Mouse (Mus musculus): ENCODE results near the gene Shq1. TPM values are rescaled to one million over a fixed set of nuclear protein-coding genes. Genes with fewer than 3 reads are reported as not detected.

Gene Shq1
- polyA plus RNA-seq, 1 experiment from 2014 or later = 14.2 TPM

GRCm38 (mm10) chr6:100542154-100542997, 128.6 kb downstream of the Shq1 start:
- whole genome bisulfite sequencing = 59% methylated on average over 15 of the region's 15 CpGs
- Histone ChIP-seq H3K9ac (ENCODE audit: low read length) (no peak overlapping the region), H3K9me3 (replicated peaks; ENCODE audit: control insufficient read depth, low read length) (no peaks in the 10 kb centered on the region), H3K4me3 (ENCODE audit: low read depth, low read length) (no peak overlapping the region), H3K27me3 (replicated peaks; ENCODE audit: control insufficient read depth, insufficient read depth, low read length) (no peaks in the 10 kb centered on the region), H3K4me1 (ENCODE audit: control insufficient read depth, insufficient read depth, low read length) (peaks cover 3% of the 10 kb centered on the region; the same call in 1 of the 2 replicates), H3K27ac (ENCODE audit: low read depth, low read length) (no peak overlapping the region), H3K36me3 (ENCODE audit: control insufficient read depth, insufficient read depth, low read length) (no peaks in the 10 kb centered on the region), H3K4me2 (ENCODE audit: low read length) (no peak overlapping the region)
- DNase-seq (ENCODE audit: low spot score) = no peak
- no peak for ATAC-seq

GRCm38 (mm10) chr6:100539698-100540097, 131.3 kb downstream of the Shq1 start:
- H3K27ac ChIP-seq (ENCODE audit: low read depth, low read length) = no peak overlapping the region
- no peak overlapping the region for H3K9ac ChIP-seq (ENCODE audit: low read length)
- no peaks in the 10 kb centered on the region for H3K27me3 ChIP-seq (replicated peaks; ENCODE audit: control insufficient read depth, insufficient read depth, low read length)
- H3K4me3 ChIP-seq (ENCODE audit: low read depth, low read length) = no peak overlapping the region
- DNase-seq (ENCODE audit: low spot score) = no peak
- no peak for ATAC-seq
- H3K4me1 ChIP-seq (ENCODE audit: control insufficient read depth, insufficient read depth, low read length) = peaks cover 3% of the 10 kb centered on the region; the same call in 1 of the 2 replicates
- H3K36me3 ChIP-seq (ENCODE audit: control insufficient read depth, insufficient read depth, low read length) = no peaks in the 10 kb centered on the region
- H3K9me3 ChIP-seq (replicated peaks; ENCODE audit: control insufficient read depth, low read length) = no peaks in the 10 kb centered on the region
- 35% methylated on average over 4 of the region's 4 CpGs for WGBS
- H3K4me2 ChIP-seq (ENCODE audit: low read length) = no peak overlapping the region

- 60% methylated on average over 7 of the region's 7 CpGs for WGBS
- Histone ChIP-seq H3K36me3 (ENCODE audit: control insufficient read depth, insufficient read depth, low read length) (no peaks in the 10 kb centered on the region), H3K9me3 (replicated peaks; ENCODE audit: control insufficient read depth, low read length) (no peaks in the 10 kb centered on the region), H3K4me1 (ENCODE audit: control insufficient read depth, insufficient read depth, low read length) (peaks cover 3% of the 10 kb centered on the region; the same call in 1 of the 2 replicates), H3K4me3 (ENCODE audit: low read depth, low read length) (no peak overlapping the region), H3K9ac (ENCODE audit: low read length) (no peak overlapping the region), H3K27me3 (replicated peaks; ENCODE audit: control insufficient read depth, insufficient read depth, low read length) (no peaks in the 10 kb centered on the region), H3K4me2 (ENCODE audit: low read length) (no peak overlapping the region), H3K27ac (ENCODE audit: low read depth, low read length) (no peak overlapping the region)
- ATAC-seq (no peak), DNase-seq (ENCODE audit: low spot score) (no peak)
These were observed 132.4 kb downstream of the Shq1 start for GRCm38 (mm10) chr6:100538570-100538969.

GRCm38 (mm10) chr6:100537987-100538386, 133.0 kb downstream of the Shq1 start:
- no peaks in the 10 kb centered on the region for H3K27me3 ChIP-seq (replicated peaks; ENCODE audit: control insufficient read depth, insufficient read depth, low read length)
- no peaks in the 10 kb centered on the region for H3K36me3 ChIP-seq (ENCODE audit: control insufficient read depth, insufficient read depth, low read length)
- no peaks in the 10 kb centered on the region for H3K9me3 ChIP-seq (replicated peaks; ENCODE audit: control insufficient read depth, low read length)
- no peak for ATAC-seq
- no peak overlapping the region for H3K4me3 ChIP-seq (ENCODE audit: low read depth, low read length)
- no peak overlapping the region for H3K9ac ChIP-seq (ENCODE audit: low read length)
- WGBS = 88% methylated on average over 6 of the region's 6 CpGs
- peaks cover 3% of the 10 kb centered on the region; the same call in 1 of the 2 replicates for H3K4me1 ChIP-seq (ENCODE audit: control insufficient read depth, insufficient read depth, low read length)
- DNase-seq (ENCODE audit: low spot score) = no peak
- no peak overlapping the region for H3K27ac ChIP-seq (ENCODE audit: low read depth, low read length)
- no peak overlapping the region for H3K4me2 ChIP-seq (ENCODE audit: low read length)

- DNase-seq (ENCODE audit: low spot score) (no peak), ATAC-seq (no peak)
These were observed 133.9 kb downstream of the Shq1 start for GRCm38 (mm10) chr6:100537042-100537441.

GRCm38 (mm10) chr6:100533364-100533763, 137.6 kb downstream of the Shq1 start:
- no peak overlapping the region for H3K27ac ChIP-seq (ENCODE audit: low read depth, low read length)
- no peaks in the 10 kb centered on the region for H3K4me1 ChIP-seq (ENCODE audit: control insufficient read depth, insufficient read depth, low read length)
- H3K36me3 ChIP-seq (ENCODE audit: control insufficient read depth, insufficient read depth, low read length) = no peaks in the 10 kb centered on the region
- H3K9me3 ChIP-seq (replicated peaks; ENCODE audit: control insufficient read depth, low read length) = no peaks in the 10 kb centered on the region
- DNase-seq (ENCODE audit: low spot score) (no peak), ATAC-seq (no peak)
- no peaks in the 10 kb centered on the region for H3K27me3 ChIP-seq (replicated peaks; ENCODE audit: control insufficient read depth, insufficient read depth, low read length)
- H3K4me2 ChIP-seq (ENCODE audit: low read length) = no peak overlapping the region
- 67% methylated on average over 7 of the region's 7 CpGs for WGBS
- H3K9ac ChIP-seq (ENCODE audit: low read length) = no peak overlapping the region
- no peak overlapping the region for H3K4me3 ChIP-seq (ENCODE audit: low read depth, low read length)

More at GRCm38 (mm10) chr6:100537042-100537441, 133.9 kb downstream of the Shq1 start:
- H3K4me3 ChIP-seq (ENCODE audit: low read depth, low read length) = no peak overlapping the region
- H3K36me3 ChIP-seq (ENCODE audit: control insufficient read depth, insufficient read depth, low read length) = no peaks in the 10 kb centered on the region
- H3K4me1 ChIP-seq (ENCODE audit: control insufficient read depth, insufficient read depth, low read length) = no peaks in the 10 kb centered on the region; the same call in 1 of the 2 replicates
- whole genome bisulfite sequencing = 76% methylated on average over 5 of the region's 5 CpGs
- H3K9me3 ChIP-seq (replicated peaks; ENCODE audit: control insufficient read depth, low read length) = no peaks in the 10 kb centered on the region
- no peak overlapping the region for H3K9ac ChIP-seq (ENCODE audit: low read length)
- no peak overlapping the region for H3K4me2 ChIP-seq (ENCODE audit: low read length)
- no peak overlapping the region for H3K27ac ChIP-seq (ENCODE audit: low read depth, low read length)
- H3K27me3 ChIP-seq (replicated peaks; ENCODE audit: control insufficient read depth, insufficient read depth, low read length) = no peaks in the 10 kb centered on the region

GRCm38 (mm10) chr6:100532326-100532725, 138.6 kb downstream of the Shq1 start:
- DNase-seq (ENCODE audit: low spot score) (peak; percentile 42), ATAC-seq (0 out of 2 replicates have a peak, but pooled peaks have one; percentile 37)
- Histone ChIP-seq H3K4me3 (ENCODE audit: low read depth, low read length) (no peak overlapping the region), H3K27me3 (replicated peaks; ENCODE audit: control insufficient read depth, insufficient read depth, low read length) (no peaks in the 10 kb centered on the region), H3K9ac (ENCODE audit: low read length) (no peak overlapping the region), H3K4me2 (ENCODE audit: low read length) (no peak overlapping the region), H3K4me1 (ENCODE audit: control insufficient read depth, insufficient read depth, low read length) (no peaks in the 10 kb centered on the region), H3K36me3 (ENCODE audit: control insufficient read depth, insufficient read depth, low read length) (no peaks in the 10 kb centered on the region), H3K9me3 (replicated peaks; ENCODE audit: control insufficient read depth, low read length) (no peaks in the 10 kb centered on the region), H3K27ac (ENCODE audit: low read depth, low read length) (no peak overlapping the region)
- WGBS = 70% methylated on average over 8 of the region's 8 CpGs

- Histone ChIP-seq H3K36me3 (ENCODE audit: control insufficient read depth, insufficient read depth, low read length) (no peaks in the 10 kb centered on the region), H3K9me3 (replicated peaks; ENCODE audit: control insufficient read depth, low read length) (no peaks in the 10 kb centered on the region), H3K9ac (ENCODE audit: low read length) (no peak overlapping the region), H3K4me1 (ENCODE audit: control insufficient read depth, insufficient read depth, low read length) (peaks cover 7% of the 10 kb centered on the region; the same call in 1 of the 2 replicates), H3K27ac (ENCODE audit: low read depth, low read length) (no peak overlapping the region), H3K4me2 (ENCODE audit: low read length) (no peak overlapping the region), H3K27me3 (replicated peaks; ENCODE audit: control insufficient read depth, insufficient read depth, low read length) (no peaks in the 10 kb centered on the region), H3K4me3 (ENCODE audit: low read depth, low read length) (no peak overlapping the region)
- ATAC-seq = no peak
- 61% methylated on average over 3 of the region's 3 CpGs for WGBS
- no peak for DNase-seq (ENCODE audit: low spot score)
These were observed 141.3 kb downstream of the Shq1 start for GRCm38 (mm10) chr6:100529673-100530072.

- Histone ChIP-seq H3K36me3 (ENCODE audit: control insufficient read depth, insufficient read depth, low read length) (no peaks in the 10 kb centered on the region), H3K4me2 (ENCODE audit: low read length) (no peak overlapping the region), H3K27ac (ENCODE audit: low read depth, low read length) (no peak overlapping the region), H3K4me3 (ENCODE audit: low read depth, low read length) (no peak overlapping the region), H3K9ac (ENCODE audit: low read length) (no peak overlapping the region), H3K4me1 (ENCODE audit: control insufficient read depth, insufficient read depth, low read length) (peaks cover 7% of the 10 kb centered on the region; the same call in 1 of the 2 replicates), H3K9me3 (replicated peaks; ENCODE audit: control insufficient read depth, low read length) (no peaks in the 10 kb centered on the region), H3K27me3 (replicated peaks; ENCODE audit: control insufficient read depth, insufficient read depth, low read length) (no peaks in the 10 kb centered on the region)
- 60% methylated on average over 7 of the region's 7 CpGs for WGBS
- no peak for ATAC-seq
- DNase-seq (ENCODE audit: low spot score) = no peak
These were observed 142.4 kb downstream of the Shq1 start for GRCm38 (mm10) chr6:100528556-100528955.

All from forebrain, embryonic 14.5 days (tissue).